Mouse (Mus musculus) liver, adult 2 months (tissue): ENCODE results near the gene Btbd7.

Source experiments
- CTCF ChIP-seq: fragments of 200-500 bp; IDR thresholded peaks from 2 replicates; pipeline ENCODE4 v1.5.1; 2011; ENCODE audit warnings: low read depth, low read length, control low read depth
- POLR2A ChIP-seq: fragments of 200-500 bp; IDR thresholded peaks from 2 replicates; pipeline ENCODE4 v1.6.1; 2011; ENCODE audit warnings: low read length, control low read depth; ENCODE audit not compliant: insufficient read depth; ENCODE audit errors: extremely low read depth

DNA sequence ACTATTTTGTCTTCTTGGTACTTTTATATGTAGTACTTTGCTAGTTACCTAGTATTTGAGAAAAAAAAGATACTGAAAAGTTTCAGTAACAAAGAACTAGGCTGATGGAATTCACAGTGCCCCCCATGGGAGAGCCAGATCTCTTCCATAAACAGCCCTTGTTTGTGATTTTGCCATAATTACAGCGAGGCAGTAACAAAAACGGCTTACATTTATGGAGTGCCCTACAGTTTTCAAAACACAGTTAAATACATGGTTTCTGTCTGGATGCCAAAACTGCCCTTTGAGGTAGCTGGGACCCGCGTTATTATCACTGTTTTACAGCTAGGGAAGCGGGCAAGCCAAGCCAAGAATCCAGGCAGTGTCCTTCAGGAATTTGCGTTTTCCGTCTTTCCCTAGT is 630 bp upstream of the Btbd7 start:
- TF ChIP-seq POLR2A = no peak
- TF ChIP-seq CTCF = no peak
